Mouse (Mus musculus) intestine, embryonic 15.5 days (tissue): ENCODE measurements around the gene Anxa2. TPM values are rescaled to one million over a fixed set of nuclear protein-coding genes. Genes with fewer than 3 reads are reported as not detected.

Experiments used
- polyA plus RNA-seq: library from polyadenylated mRNA; unstranded; fragments of >200 nt; fragmentation: Nextera tagmentation; extraction: Ambion mirVana; gene quantifications from 2 replicates; pipeline ENCODE4 v1.2.1, GENCODE M21; 2015

Gene Anxa2
- polyA plus RNA-seq, 1 experiment from 2014 or later: 462 TPM

Other genes starting within 250 kb of the Anxa2 start
- gene Ice2, start 55.7 kb upstream of the Anxa2 start, polyA plus RNA-seq: 15.5 and 15.6 TPM in 2 replicates